Mouse (Mus musculus) megakaryocyte, embryonic 14.5 days (primary cell): ENCODE results near the gene Rgs7. TPM values are rescaled to one million over a fixed set of nuclear protein-coding genes. Genes with fewer than 3 reads are reported as not detected.

Experiments used
- H3K27me3 ChIP-seq: replicated peaks from 2 replicates; pipeline ENCODE3; 2012; ENCODE audit warnings: inconsistent platforms
- H3K36me3 ChIP-seq: replicated peaks from 2 replicates; pipeline ENCODE3; 2012; ENCODE audit warnings: low read length, inconsistent platforms, mixed read lengths
- H3K4me1 ChIP-seq: 2 replicates; pipeline ENCODE4 v1.6.1; 2012; ENCODE audit warnings: inconsistent platforms
- H3K4me3 ChIP-seq: replicated peaks from 2 replicates; pipeline ENCODE3; 2012; ENCODE audit warnings: moderate library complexity, mild to moderate bottlenecking, inconsistent platforms
- H3K9me3 ChIP-seq: 2 replicates; pipeline ENCODE4 v1.6.1; 2012; ENCODE audit warnings: inconsistent platforms
- FLI1 ChIP-seq: IDR thresholded peaks from 2 replicates; pipeline ENCODE4 v1.6.1; 2012; ENCODE audit warnings: low read length, inconsistent platforms, mixed read lengths
- GATA1 ChIP-seq: IDR thresholded peaks from 3 replicates; pipeline ENCODE4 v1.6.1; 2012; ENCODE audit warnings: mixed read lengths, low read length, inconsistent platforms, borderline replicate concordance
- polyA plus RNA-seq: library from polyadenylated mRNA; stranded (reverse); fragments of >175 nt; gene quantifications from 2 replicates; pipeline ENCODE4 v1.2.3, GENCODE M21; 2012; ENCODE audit warnings: low replicate concordance; ENCODE audit not compliant: insufficient read depth

The Rgs7 gene
- polyA plus RNA-seq, 1 experiment, result not detected

DNA sequence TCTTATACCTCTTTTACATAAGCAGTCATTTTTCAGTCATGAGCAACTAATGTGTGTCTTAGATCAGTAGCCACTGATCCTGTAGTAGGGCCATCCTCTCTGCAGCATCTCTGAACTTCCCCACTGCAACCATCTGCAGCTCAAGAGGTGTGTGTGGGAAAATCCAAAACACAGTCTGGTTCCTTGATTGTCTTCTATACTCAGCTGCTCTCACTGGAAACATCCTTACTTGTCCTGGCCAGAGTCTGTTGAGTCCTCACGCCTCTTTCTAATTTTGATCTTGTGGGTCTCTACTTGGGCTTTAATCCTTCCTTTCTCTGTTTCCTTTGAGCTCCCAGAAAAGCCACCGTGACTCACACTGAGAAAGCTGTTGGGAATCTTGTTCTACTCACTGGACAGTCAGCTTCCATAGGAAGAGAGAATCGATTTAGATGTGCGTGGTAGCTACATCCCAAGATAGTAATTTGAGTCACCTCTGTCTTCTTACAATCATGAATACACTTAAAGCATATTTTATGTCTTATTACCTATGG, 422.5 kb downstream of the Rgs7 start:
- no peak for TF ChIP-seq GATA1
- TF ChIP-seq FLI1, result no peak
- no peaks in the 10 kb centered on the region for H3K4me1 ChIP-seq
- no peak overlapping the region for H3K4me3 ChIP-seq
- H3K36me3 ChIP-seq, result no peaks in the 10 kb centered on the region
- H3K27me3 ChIP-seq, result no peaks in the 10 kb centered on the region
- no peaks in the 10 kb centered on the region for H3K9me3 ChIP-seq

DNA sequence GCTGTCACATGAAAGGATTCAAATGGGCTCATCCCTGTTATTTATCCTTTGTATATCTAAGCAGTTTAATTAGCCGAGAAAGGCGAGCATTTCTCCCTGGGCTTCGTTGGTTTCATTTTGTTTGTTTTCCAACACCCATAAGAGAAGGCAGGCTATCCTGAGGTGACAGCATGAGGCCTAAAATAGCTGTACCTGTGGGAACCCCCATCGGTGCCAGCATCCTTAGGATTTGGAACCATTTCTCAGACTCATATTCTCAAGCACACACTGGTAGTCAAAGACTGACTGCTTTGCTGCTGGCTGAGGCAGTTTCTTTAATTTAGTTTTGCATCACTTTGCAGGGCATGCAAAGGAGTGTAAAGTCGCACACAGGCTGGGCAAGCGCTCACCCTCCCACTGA, 443.2 kb downstream of the Rgs7 start:
- no peaks in the 10 kb centered on the region for H3K36me3 ChIP-seq
- TF ChIP-seq GATA1 (no peak), FLI1 (no peak)
- no peak overlapping the region for H3K4me3 ChIP-seq
- H3K9me3 ChIP-seq, result peaks cover 3% of the 10 kb centered on the region; the same call in 1 of the 2 replicates
- no peaks in the 10 kb centered on the region for H3K4me1 ChIP-seq
- no peaks in the 10 kb centered on the region for H3K27me3 ChIP-seq

DNA sequence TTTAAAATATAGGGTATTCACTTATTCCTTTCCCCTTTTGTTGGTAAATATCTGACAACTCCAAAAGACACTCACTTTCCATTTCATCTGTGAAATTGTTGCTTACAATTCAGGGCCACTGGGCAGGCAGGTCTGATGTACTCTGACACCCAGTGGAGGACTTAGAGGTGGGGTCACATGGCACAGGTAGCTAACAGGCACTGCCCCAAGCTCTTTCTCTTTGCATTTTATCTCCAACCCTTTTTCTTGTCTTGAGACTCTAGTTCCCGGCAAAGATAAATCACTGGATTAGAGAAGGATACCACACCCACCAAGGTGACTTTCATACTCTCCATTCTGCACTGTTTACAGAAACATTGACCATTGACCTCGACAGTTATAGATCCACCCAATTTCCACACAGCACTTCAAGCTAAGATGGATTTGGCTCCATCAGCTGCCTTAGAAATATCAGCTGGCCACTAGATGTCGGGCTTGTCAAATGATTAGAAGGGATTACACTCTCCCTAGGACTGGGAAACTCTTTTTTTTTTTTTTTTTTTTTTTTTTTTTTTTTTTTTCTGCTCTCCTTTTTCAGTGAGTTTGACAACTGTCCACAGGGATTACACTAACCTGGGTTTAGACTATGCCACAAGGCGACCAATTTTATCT, 451.0 kb downstream of the Rgs7 start:
- H3K36me3 ChIP-seq, result no peaks in the 10 kb centered on the region
- H3K27me3 ChIP-seq, result no peaks in the 10 kb centered on the region
- H3K4me1 ChIP-seq, result no peaks in the 10 kb centered on the region
- no peak for TF ChIP-seq GATA1
- TF ChIP-seq FLI1, result no peak
- H3K9me3 ChIP-seq, result no peaks in the 10 kb centered on the region
- no peak overlapping the region for H3K4me3 ChIP-seq

DNA sequence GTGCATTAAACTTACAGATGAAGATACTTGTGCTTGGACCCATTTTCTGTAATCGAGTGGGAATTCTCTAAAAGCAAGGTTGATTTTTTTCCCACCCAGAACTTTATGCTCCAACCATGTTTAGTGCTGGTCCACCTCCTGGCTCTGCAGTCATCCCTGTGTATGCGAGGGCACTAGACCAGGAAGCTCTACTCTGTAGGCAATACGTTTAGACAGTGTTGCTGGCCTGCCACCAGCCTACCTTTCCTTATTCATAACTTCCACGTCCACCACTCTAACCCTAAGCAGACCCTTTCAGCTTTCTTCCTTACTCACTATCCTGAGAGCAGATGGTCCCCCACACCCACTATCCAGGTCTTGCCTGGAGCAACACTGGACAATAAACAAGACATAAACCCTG, 452.3 kb downstream of the Rgs7 start:
- Histone ChIP-seq H3K4me3 (no peak overlapping the region), H3K9me3 (no peaks in the 10 kb centered on the region), H3K4me1 (no peaks in the 10 kb centered on the region), H3K36me3 (no peaks in the 10 kb centered on the region), H3K27me3 (no peaks in the 10 kb centered on the region)
- no peak for TF ChIP-seq FLI1

DNA sequence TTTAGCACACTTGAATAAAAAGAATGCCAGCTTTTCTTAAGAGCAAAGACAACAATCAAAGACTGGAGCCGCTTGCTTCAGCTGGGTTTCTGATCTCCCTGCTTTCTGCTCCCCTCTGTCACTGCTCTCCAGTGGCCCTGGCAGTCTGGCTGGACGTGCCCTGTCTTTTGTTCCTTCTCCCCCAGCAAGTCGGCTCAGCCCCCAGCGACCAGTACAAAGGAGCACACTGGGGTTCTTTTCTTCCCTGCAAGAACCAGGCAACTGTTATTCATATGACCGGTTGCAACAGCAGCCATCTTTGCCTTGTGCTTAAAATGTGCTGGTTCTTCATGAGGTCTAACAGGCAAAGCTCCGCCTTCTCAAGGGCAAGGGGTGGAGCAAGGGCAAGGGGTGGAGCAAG, 452.7 kb downstream of the Rgs7 start:
- Histone ChIP-seq H3K4me3 (no peak overlapping the region), H3K9me3 (no peaks in the 10 kb centered on the region), H3K4me1 (no peaks in the 10 kb centered on the region), H3K36me3 (no peaks in the 10 kb centered on the region), H3K27me3 (no peaks in the 10 kb centered on the region)
- TF ChIP-seq FLI1, result no peak
- TF ChIP-seq GATA1, result no peak

DNA sequence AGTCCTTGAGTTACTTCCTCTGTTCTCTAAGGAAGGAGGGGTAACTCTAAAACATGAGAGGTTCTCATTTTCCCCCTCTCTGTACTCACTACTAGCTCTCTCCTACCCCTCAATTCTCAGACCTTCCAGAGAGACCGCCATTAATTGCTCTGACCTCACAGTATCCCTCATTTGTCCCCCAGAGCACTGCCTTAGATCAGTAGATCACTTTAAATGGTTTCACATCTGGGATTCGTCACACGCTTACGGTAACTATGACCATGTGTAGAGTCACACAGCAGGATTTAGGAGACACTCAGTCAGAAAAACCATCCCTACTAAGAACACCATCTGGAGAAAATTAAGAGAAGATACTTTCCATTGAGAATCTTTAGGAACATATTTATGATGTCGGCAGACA, 456.8 kb downstream of the Rgs7 start:
- Histone ChIP-seq H3K4me3 (no peak overlapping the region), H3K36me3 (no peaks in the 10 kb centered on the region), H3K9me3 (no peaks in the 10 kb centered on the region), H3K4me1 (no peaks in the 10 kb centered on the region), H3K27me3 (no peaks in the 10 kb centered on the region)
- TF ChIP-seq GATA1, result no peak
- no peak for TF ChIP-seq FLI1

DNA sequence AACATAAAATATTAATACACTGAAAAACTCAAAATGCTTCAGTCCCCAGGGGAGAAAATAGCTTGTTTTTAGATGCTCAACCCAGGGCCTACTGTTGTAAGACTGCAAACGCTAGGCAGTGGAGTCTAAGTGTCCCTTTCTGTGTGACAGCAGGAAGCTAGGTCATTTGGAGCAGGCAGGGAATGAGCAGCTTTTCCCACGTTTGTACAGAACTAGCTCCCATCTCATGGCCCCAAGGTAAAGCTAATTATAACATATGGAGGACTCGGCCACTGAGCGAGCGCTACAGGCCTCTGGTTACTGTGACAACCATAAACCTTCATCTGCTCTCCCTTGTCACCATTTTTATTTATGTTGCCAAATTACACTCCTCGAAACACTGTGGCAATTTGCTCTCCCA, 460.3 kb downstream of the Rgs7 start:
- Histone ChIP-seq H3K9me3 (no peaks in the 10 kb centered on the region), H3K27me3 (no peaks in the 10 kb centered on the region), H3K4me3 (no peak overlapping the region), H3K36me3 (no peaks in the 10 kb centered on the region), H3K4me1 (no peaks in the 10 kb centered on the region)
- TF ChIP-seq FLI1 (no peak), GATA1 (no peak)

DNA sequence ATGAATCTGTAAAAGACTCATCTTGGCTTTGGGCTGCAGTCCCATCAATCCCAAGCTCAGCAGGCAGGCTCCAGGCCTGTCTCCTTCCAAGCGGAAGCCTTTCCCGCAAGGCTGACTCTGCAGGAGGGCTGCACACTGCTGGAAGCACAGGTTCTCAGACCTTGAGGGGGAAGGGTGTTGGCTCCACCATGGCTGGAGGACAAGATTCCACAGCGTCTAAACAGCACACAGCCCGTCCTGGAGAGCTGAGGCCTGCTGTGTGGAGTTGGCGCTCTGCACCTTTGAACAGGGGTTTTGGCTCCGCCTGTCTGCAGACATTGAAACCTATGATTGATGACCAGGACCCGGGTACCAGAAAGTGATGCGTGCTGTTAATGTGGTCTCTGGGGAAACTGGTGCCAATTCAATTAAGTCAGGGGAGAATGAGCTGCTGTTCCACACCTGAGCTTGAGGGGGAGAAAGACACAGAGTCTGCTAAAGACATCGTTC, 463.5 kb downstream of the Rgs7 start:
- no peaks in the 10 kb centered on the region for H3K36me3 ChIP-seq
- no peaks in the 10 kb centered on the region for H3K27me3 ChIP-seq
- H3K9me3 ChIP-seq, result no peaks in the 10 kb centered on the region
- H3K4me1 ChIP-seq, result no peaks in the 10 kb centered on the region
- no peak for TF ChIP-seq FLI1
- no peak for TF ChIP-seq GATA1
- H3K4me3 ChIP-seq, result no peak overlapping the region

DNA sequence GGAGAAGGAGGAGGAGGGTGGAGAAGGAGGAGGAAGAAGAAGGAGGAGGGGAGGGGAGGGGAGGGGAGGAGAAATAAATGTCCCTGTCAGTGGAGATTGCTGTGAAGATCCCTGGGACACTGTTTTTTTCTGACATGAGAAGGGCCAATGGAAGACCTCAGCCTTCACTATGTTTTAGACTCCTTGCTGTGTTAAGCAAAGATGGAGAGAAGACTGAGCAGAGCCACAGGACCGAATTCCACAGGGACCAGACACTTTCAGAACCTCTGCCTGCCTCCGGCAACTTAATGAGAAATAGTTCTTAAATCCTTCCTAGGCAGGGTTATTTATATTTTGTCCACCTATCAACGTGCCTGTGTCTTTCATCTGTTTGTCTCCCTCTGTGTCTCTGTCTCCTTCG, 464.0 kb downstream of the Rgs7 start:
- H3K4me3 ChIP-seq, result no peak overlapping the region
- H3K36me3 ChIP-seq, result no peaks in the 10 kb centered on the region
- H3K4me1 ChIP-seq, result no peaks in the 10 kb centered on the region
- H3K9me3 ChIP-seq, result no peaks in the 10 kb centered on the region
- no peaks in the 10 kb centered on the region for H3K27me3 ChIP-seq
- TF ChIP-seq GATA1, result no peak
- TF ChIP-seq FLI1, result no peak

DNA sequence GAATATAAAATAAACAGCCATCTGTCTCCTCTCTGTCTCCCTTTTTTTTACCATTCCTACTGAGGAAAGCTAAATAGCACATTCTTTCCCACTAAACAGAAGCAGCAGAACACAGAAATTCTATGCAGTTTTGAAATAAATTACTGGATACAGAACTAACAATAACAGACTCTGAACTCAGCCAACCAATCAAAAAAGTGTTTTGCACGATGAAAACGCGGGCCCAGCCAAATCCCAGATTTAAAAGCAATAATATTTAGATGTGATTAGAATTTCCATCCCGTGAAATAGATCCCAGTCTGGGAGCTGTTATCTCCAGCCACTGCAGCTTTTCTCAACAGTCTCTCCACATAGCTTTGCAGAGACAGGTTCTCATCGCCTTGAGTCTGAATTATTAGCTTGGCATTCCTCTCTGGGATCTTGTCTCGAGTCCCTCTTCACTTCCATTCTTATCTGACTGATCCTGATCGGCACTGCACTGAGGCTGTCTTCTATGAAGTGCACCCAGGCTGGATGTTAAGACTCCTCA, 466.5 kb downstream of the Rgs7 start:
- Histone ChIP-seq H3K4me3 (no peak overlapping the region), H3K36me3 (no peaks in the 10 kb centered on the region), H3K27me3 (no peaks in the 10 kb centered on the region), H3K9me3 (no peaks in the 10 kb centered on the region), H3K4me1 (no peaks in the 10 kb centered on the region)
- no peak for TF ChIP-seq FLI1
- TF ChIP-seq GATA1, result no peak
